Mouse (Mus musculus): Measurements from ENCODE around the gene Slc35f2.

GRCm38 (mm10) chr9:53750411-53750810 is 20.9 kb upstream of the Slc35f2 start:
- TF ChIP-seq GATA1 (IDR thresholded peaks at IDR 0.05; ENCODE audit: borderline replicate concordance, low read length) (no peak), FLI1 (IDR thresholded peaks at IDR 0.05; ENCODE audit: low read length) (no peak)

Data from megakaryocyte, embryonic 14.5 days (primary cell).